Mouse (Mus musculus): ENCODE data around the gene Sp8. TPM values are rescaled to one million over a fixed set of nuclear protein-coding genes. Genes with fewer than 3 reads are reported as not detected.

Sp8 gene
- polyA plus RNA-seq, 1 experiment, result not detected

DNA sequence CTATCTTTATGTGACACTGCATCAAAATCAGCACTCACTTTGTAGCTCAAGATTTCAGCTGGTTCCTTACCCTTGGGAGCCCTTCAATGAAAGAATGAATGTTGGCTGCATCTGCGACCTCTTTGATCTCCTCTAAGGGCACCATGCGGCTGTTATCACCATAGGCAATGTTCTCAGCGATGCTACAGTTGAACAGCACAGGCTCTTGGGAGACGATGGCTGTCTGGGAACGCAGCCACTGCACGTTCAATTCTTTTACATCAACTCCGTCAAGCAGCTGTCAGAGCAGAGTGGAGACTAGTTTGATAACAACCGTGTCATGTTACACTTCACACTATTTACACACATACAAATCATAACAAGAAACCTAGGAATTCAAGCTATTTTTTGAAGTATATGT lies 26.5 kb downstream of the Sp8 start:
- Histone ChIP-seq H3K4me3 (replicated peaks) (no peak overlapping the region), H3K9me3 (no peaks in the 10 kb centered on the region), H3K36me3 (replicated peaks; ENCODE audit: low read length) (no peaks in the 10 kb centered on the region), H3K4me1 (no peaks in the 10 kb centered on the region), H3K27me3 (replicated peaks) (no peaks in the 10 kb centered on the region)
- no peak for TF ChIP-seq GATA1 (IDR thresholded peaks at IDR 0.05; ENCODE audit: borderline replicate concordance, low read length)
- no peak for TF ChIP-seq FLI1 (IDR thresholded peaks at IDR 0.05; ENCODE audit: low read length)

DNA sequence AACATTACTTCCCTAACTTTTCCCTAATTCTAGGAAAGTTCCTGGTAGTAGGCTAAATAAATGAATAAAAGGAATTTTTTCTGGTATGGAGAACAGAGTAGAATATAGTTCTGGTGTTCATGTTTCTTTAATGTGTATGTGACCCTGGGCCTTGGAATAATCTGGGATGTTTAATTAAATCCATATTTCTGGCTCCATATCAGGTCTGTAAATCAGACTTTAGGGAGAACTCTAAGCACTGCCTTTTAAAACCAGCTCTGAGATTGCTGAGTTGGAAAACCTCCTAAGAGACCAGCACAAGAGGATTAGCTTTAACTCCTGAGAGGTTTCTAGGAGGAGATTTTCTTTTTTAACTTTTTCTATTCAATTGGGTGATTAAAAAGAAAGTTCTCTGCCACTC lies 36.7 kb downstream of the Sp8 start:
- TF ChIP-seq FLI1 (IDR thresholded peaks at IDR 0.05; ENCODE audit: low read length), result no peak
- no peak for TF ChIP-seq GATA1 (IDR thresholded peaks at IDR 0.05; ENCODE audit: borderline replicate concordance, low read length)
- no peaks in the 10 kb centered on the region for H3K36me3 ChIP-seq (replicated peaks; ENCODE audit: low read length)
- no peaks in the 10 kb centered on the region for H3K4me1 ChIP-seq
- H3K9me3 ChIP-seq, result no peaks in the 10 kb centered on the region
- H3K4me3 ChIP-seq (replicated peaks), result no peak overlapping the region
- no peaks in the 10 kb centered on the region for H3K27me3 ChIP-seq (replicated peaks)

DNA sequence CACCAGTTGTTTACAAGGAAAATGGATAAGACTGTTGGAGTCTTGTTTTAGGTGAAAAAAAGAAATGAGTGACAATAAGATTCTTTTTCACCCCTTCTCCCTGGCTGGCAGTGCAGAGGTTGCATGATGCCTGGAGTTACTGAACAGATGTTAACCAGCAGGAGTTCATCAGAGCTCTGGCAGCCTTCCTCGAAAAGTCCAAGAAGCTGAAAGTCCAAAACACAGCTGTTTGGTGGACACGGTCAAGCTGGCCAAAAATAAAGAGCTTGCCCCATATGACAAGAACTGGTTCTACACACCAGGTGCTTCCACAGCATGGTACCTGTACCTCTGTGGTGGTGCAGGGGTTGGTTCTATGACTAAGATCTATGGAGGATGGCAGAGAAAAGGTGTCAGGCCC lies 41.8 kb downstream of the Sp8 start:
- Histone ChIP-seq H3K36me3 (replicated peaks; ENCODE audit: low read length) (no peaks in the 10 kb centered on the region), H3K4me3 (replicated peaks) (no peak overlapping the region), H3K4me1 (no peaks in the 10 kb centered on the region), H3K27me3 (replicated peaks) (no peaks in the 10 kb centered on the region), H3K9me3 (no peaks in the 10 kb centered on the region)
- no peak for TF ChIP-seq GATA1 (IDR thresholded peaks at IDR 0.05; ENCODE audit: borderline replicate concordance, low read length)

Other genes with a start within 250 kb of the Sp8 start
- gene Abcb5, start 120.1 kb downstream of the Sp8 start, polyA plus RNA-seq (2012; ENCODE audit: insufficient read depth, low replicate concordance), result not detected in 2 replicates

Measured in megakaryocyte, embryonic 14.5 days (primary cell).